Mouse (Mus musculus): ENCODE data around the gene Tomm40. TPM values are rescaled to one million over a fixed set of nuclear protein-coding genes. Genes with fewer than 3 reads are reported as not detected.

The Tomm40 gene
- polyA plus RNA-seq, 1 experiment from 2014 or later: 158 TPM

DNA sequence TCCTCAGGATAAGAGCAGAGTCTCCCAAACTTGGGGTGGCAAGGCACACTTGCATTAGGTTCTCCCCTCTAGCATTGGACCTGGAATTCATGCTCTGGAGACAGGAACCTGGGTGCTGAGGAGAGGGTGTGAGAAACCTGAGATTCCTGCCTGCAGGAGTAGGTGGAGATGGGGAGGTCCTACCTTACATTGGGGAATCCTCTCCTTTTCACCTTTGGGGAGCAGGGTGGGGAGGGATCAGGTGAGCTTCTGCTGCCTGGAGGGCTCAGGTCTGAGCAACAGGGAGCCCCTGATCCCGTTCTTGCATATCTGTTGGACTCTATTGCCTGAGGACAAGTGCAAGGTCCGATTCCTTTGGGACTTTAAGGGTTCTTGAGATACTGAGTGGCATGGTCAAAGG, 1.6 kb upstream of the Tomm40 start:
- no peaks in the 10 kb centered on the region for H3K9me3 ChIP-seq
- H3K36me3 ChIP-seq: peaks cover 16% of the 10 kb centered on the region
- ATAC-seq (ENCODE audit: low FRiP score, low read depth): no peak
- H3K27me3 ChIP-seq: no peaks in the 10 kb centered on the region
- WGBS: 90% methylated on average over 2 of the region's 2 CpGs
- H3K4me3 ChIP-seq: peak overlapping the region; percentile 35; the same call in 1 of the 2 replicates
- H3K4me2 ChIP-seq: peak overlapping the region; percentile 56
- H3K4me1 ChIP-seq (replicated peaks): peaks cover 25% of the 10 kb centered on the region
- H3K27ac ChIP-seq (replicated peaks): peak overlapping the region; percentile 92
- peak overlapping the region; percentile 36; the same call in 1 of the 2 replicates for H3K9ac ChIP-seq

- H3K4me3 ChIP-seq: peak overlapping the region; percentile 35
- 5% methylated on average over 18 of the region's 18 CpGs for WGBS
- H3K27ac ChIP-seq (replicated peaks): peak overlapping the region; percentile 92
- H3K27me3 ChIP-seq: no peaks in the 10 kb centered on the region
- no peaks in the 10 kb centered on the region for H3K9me3 ChIP-seq
- peaks cover 16% of the 10 kb centered on the region for H3K36me3 ChIP-seq
- H3K4me2 ChIP-seq: peak overlapping the region; percentile 56
- H3K4me1 ChIP-seq (replicated peaks): peaks cover 25% of the 10 kb centered on the region
- H3K9ac ChIP-seq: peak overlapping the region; percentile 36
- ATAC-seq (ENCODE audit: low FRiP score, low read depth): no peak
Measured at GRCm38 (mm10) chr7:19716055-19716682, 931 bp upstream of the Tomm40 start.

- peak overlapping the region; percentile 79 for H3K9ac ChIP-seq
- H3K27ac ChIP-seq (replicated peaks): peak overlapping the region; percentile 75
- no peak for ATAC-seq (ENCODE audit: low FRiP score, low read depth)
- peak overlapping the region; percentile 66 for H3K4me3 ChIP-seq
- 0% methylated on average over 38 of the region's 39 CpGs for WGBS
- H3K9me3 ChIP-seq: no peaks in the 10 kb centered on the region
- H3K36me3 ChIP-seq: peaks cover 25% of the 10 kb centered on the region
- H3K4me2 ChIP-seq: peak overlapping the region; percentile 77
- peaks cover 25% of the 10 kb centered on the region for H3K4me1 ChIP-seq (replicated peaks)
- no peaks in the 10 kb centered on the region for H3K27me3 ChIP-seq
Measured at GRCm38 (mm10) chr7:19714836-19715235, 402 bp downstream of the Tomm40 start.

DNA sequence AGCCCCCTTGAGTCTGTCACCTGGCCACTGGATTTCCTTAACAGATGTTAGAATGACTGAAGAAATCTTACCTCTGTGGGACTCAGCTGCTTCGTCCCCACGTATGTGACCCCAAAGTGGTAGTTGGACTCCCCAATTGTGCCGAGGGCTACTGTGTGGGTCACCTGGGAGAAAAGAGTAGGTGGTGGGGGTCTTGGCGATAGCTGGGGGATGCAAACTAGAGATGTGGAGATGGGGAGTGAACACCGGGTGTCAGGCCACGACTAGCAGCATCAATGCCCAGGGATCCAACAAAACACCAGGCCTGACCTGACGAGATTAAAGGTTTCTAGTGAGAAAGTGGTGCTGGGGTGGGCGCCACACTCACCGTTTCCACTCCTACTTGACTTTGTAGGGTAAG, 1.6 kb downstream of the Tomm40 start:
- H3K4me1 ChIP-seq (replicated peaks): peaks cover 25% of the 10 kb centered on the region
- no peak overlapping the region for H3K27ac ChIP-seq (replicated peaks)
- no peaks in the 10 kb centered on the region for H3K9me3 ChIP-seq
- peaks cover 37% of the 10 kb centered on the region for H3K36me3 ChIP-seq
- 91% methylated on average over 9 of the region's 9 CpGs for WGBS
- no peaks in the 10 kb centered on the region for H3K27me3 ChIP-seq
- ATAC-seq (ENCODE audit: low FRiP score, low read depth): no peak
- H3K9ac ChIP-seq: no peak overlapping the region
- 0 out of 2 replicates have a peak overlapping the region, but pooled peaks have one; percentile 66 for H3K4me3 ChIP-seq
- peak overlapping the region; percentile 77; the same call in 1 of the 2 replicates for H3K4me2 ChIP-seq

DNA sequence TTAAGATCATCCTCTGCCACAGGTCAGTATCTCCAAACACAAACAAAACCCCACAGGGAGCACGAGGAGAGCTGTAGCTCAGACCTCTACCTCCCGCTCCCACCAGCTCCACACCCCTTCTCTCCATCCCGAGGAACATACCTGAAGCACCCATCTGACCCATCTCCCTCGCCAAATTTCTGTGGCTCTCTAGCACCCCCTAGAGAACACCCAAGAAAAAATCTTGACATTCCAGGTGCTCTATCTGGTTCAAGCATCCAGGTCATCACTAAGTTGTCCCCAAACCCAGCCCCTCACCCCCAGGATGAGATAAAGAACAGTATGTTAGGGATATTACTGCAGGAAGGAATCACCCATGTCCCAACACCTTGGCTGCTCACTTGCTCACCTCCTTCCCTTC, 2.0 kb downstream of the Tomm40 start:
- Histone ChIP-seq H3K9ac (no peak overlapping the region), H3K4me1 (replicated peaks) (peaks cover 25% of the 10 kb centered on the region), H3K9me3 (no peaks in the 10 kb centered on the region), H3K36me3 (peaks cover 39% of the 10 kb centered on the region), H3K27me3 (no peaks in the 10 kb centered on the region), H3K27ac (replicated peaks) (no peak overlapping the region), H3K4me3 (no peak overlapping the region), H3K4me2 (no peak overlapping the region)
- no peak for ATAC-seq (ENCODE audit: low FRiP score, low read depth)
- 58% methylated on average over 4 of the region's 4 CpGs for WGBS

DNA sequence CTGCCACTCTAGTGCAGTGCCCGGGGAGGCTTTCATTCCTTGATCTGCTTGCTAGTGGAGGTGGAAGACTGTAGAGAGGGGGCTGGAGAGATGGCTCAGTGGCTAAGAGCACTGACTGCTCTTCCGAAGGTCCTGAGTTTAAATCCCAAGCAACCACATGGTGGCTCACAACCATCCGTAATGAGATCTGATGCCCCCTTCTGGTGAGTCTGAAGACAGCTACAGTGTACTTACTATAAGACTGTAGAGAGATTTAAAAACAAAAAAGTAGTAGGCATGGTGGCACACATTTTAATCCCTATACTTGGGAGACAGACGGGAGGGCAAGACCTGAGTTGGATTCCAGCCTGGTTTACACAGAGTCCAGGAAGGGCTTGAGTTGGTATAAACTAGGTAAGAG, 2.8 kb downstream of the Tomm40 start:
- Histone ChIP-seq H3K4me3 (no peak overlapping the region), H3K4me2 (no peak overlapping the region), H3K36me3 (peaks cover 43% of the 10 kb centered on the region), H3K9ac (no peak overlapping the region), H3K9me3 (no peaks in the 10 kb centered on the region), H3K27me3 (no peaks in the 10 kb centered on the region), H3K27ac (replicated peaks) (no peak overlapping the region), H3K4me1 (replicated peaks) (peaks cover 25% of the 10 kb centered on the region)
- WGBS: 75% methylated on average over 4 of the region's 4 CpGs
- ATAC-seq (ENCODE audit: low FRiP score, low read depth): no peak

- Histone ChIP-seq H3K4me1 (replicated peaks) (peaks cover 17% of the 10 kb centered on the region), H3K36me3 (peaks cover 49% of the 10 kb centered on the region), H3K27ac (replicated peaks) (no peak overlapping the region), H3K4me2 (no peak overlapping the region), H3K4me3 (no peak overlapping the region), H3K27me3 (no peaks in the 10 kb centered on the region), H3K9me3 (no peaks in the 10 kb centered on the region), H3K9ac (no peak overlapping the region)
- WGBS: 96% methylated on average over 10 of the region's 10 CpGs
- ATAC-seq (ENCODE audit: low FRiP score, low read depth): no peak
Measured at GRCm38 (mm10) chr7:19710650-19711049, 4.6 kb downstream of the Tomm40 start.

DNA sequence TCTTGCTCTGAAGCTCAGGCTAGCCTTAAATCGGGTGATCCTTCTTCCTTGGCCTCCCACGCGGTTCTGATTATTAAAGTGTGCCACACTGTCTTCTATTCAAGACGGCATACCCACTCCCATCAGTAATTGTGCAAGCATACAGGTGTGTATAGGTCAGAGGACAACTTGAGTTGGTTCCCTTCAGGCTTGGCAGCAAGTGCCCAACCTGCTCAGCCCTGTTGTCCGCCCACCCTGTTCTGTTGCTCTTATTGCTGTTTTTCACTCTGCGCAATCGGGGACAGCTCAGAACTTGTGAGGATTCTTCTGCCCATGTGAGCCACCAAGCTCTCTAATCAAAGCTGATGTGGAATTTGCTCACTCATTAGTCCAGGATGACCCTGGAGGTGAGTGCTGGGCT, 10.0 kb downstream of the Tomm40 start:
- H3K9ac ChIP-seq: no peak overlapping the region
- H3K4me1 ChIP-seq (replicated peaks): no peaks in the 10 kb centered on the region
- H3K36me3 ChIP-seq: peaks cover 27% of the 10 kb centered on the region
- H3K27me3 ChIP-seq: no peaks in the 10 kb centered on the region
- no peak for ATAC-seq (ENCODE audit: low FRiP score, low read depth)
- H3K9me3 ChIP-seq: no peaks in the 10 kb centered on the region
- no peak overlapping the region for H3K4me2 ChIP-seq
- H3K27ac ChIP-seq (replicated peaks): no peak overlapping the region
- 96% methylated on average over 7 of the region's 7 CpGs for WGBS
- no peak overlapping the region for H3K4me3 ChIP-seq

GRCm38 (mm10) chr7:19704475-19704874, 10.8 kb downstream of the Tomm40 start:
- H3K4me1 ChIP-seq (replicated peaks): peaks cover 2% of the 10 kb centered on the region
- WGBS: 96% methylated on average over 4 of the region's 4 CpGs
- no peak overlapping the region for H3K27ac ChIP-seq (replicated peaks)
- H3K4me3 ChIP-seq: no peak overlapping the region
- no peak overlapping the region for H3K9ac ChIP-seq
- no peak for ATAC-seq (ENCODE audit: low FRiP score, low read depth)
- H3K27me3 ChIP-seq: no peaks in the 10 kb centered on the region
- peaks cover 20% of the 10 kb centered on the region for H3K36me3 ChIP-seq
- no peaks in the 10 kb centered on the region for H3K9me3 ChIP-seq
- no peak overlapping the region for H3K4me2 ChIP-seq

- Histone ChIP-seq H3K4me2 (no peak overlapping the region), H3K27ac (replicated peaks) (no peak overlapping the region), H3K27me3 (no peaks in the 10 kb centered on the region), H3K4me1 (replicated peaks) (peaks cover 17% of the 10 kb centered on the region), H3K4me3 (no peak overlapping the region), H3K9ac (no peak overlapping the region), H3K9me3 (no peaks in the 10 kb centered on the region), H3K36me3 (peaks cover 9% of the 10 kb centered on the region; the same call in 1 of the 2 replicates)
- whole genome bisulfite sequencing: 95% methylated on average over 16 of the region's 16 CpGs
- ATAC-seq (ENCODE audit: low FRiP score, low read depth): no peak
Measured at GRCm38 (mm10) chr7:19702859-19703555, 12.2 kb downstream of the Tomm40 start.

- H3K4me1 ChIP-seq (replicated peaks): peaks cover 18% of the 10 kb centered on the region
- H3K4me3 ChIP-seq: no peak overlapping the region
- H3K27ac ChIP-seq (replicated peaks): peak overlapping the region; percentile 35; the same call in 1 of the 2 replicates
- no peaks in the 10 kb centered on the region for H3K27me3 ChIP-seq
- 32% methylated on average over 22 of the region's 22 CpGs for WGBS
- no peaks in the 10 kb centered on the region; the same call in 1 of the 2 replicates for H3K36me3 ChIP-seq
- no peaks in the 10 kb centered on the region for H3K9me3 ChIP-seq
- H3K9ac ChIP-seq: no peak overlapping the region
- ATAC-seq (ENCODE audit: low FRiP score, low read depth): peak; percentile 67; the same call in 1 of the 2 replicates
- no peak overlapping the region for H3K4me2 ChIP-seq
Measured at GRCm38 (mm10) chr7:19701069-19701761, 14.0 kb downstream of the Tomm40 start.

Data from hindbrain, embryonic 15.5 days (tissue).